In genomic region chr4:117389264-117390054, GRCm38 (mm10) we compare ENCODE assay signal across 13 mouse cellular contexts.
A peak's percentile ranks its signal among the peaks of the same experiment; 100 is the strongest.
DNase-seq lines count a peak whose midpoint lies in the region; ATAC-seq and TF ChIP-seq lines count a peak whose summit lies in the region.
"Had no signal": no experiment of that assay in that cellular context is flagged by ENCODE, and none has a peak within 500 bp of the region (broad histone marks: within the 10 kb centered on the region; RNA-seq: fewer than 3 reads in every experiment).

No protein-coding gene starts in this region.

- H3K36me3 ChIP-seq in intestine, postnatal 0 days (ENCODE audit: control insufficient read depth, insufficient read depth), result no peaks in the 10 kb centered on the region
- H3K36me3 ChIP-seq in intestine, embryonic 16.5 days (ENCODE audit: control insufficient read depth, insufficient read depth, low read length), result no peaks in the 10 kb centered on the region
- H3K36me3 ChIP-seq in midbrain, embryonic 11.5 days (ENCODE audit: control insufficient read depth, insufficient read depth, low read length), result no peaks in the 10 kb centered on the region
- no peaks in the 10 kb centered on the region for H3K36me3 ChIP-seq in midbrain, embryonic 15.5 days (replicated peaks)
- H3K36me3 ChIP-seq in small intestine, adult 2 months (ENCODE audit: control insufficient read depth, insufficient read depth, low read length), result no peaks in the 10 kb centered on the region
- H3K36me3 ChIP-seq: forebrain, embryonic 10.5 days; hindbrain, embryonic 13.5 days had no signal

- no peak overlapping the region for H3K4me3 ChIP-seq in cerebellum, adult 2 months (replicated peaks; ENCODE audit: insufficient read depth, low read depth, low read length)
- H3K4me3 ChIP-seq in intestine, postnatal 0 days (ENCODE audit: low read depth, low read length), result no peak overlapping the region
- no peak overlapping the region for H3K4me3 ChIP-seq in intestine, embryonic 16.5 days (ENCODE audit: low read length)
- no peak overlapping the region for H3K4me3 ChIP-seq in midbrain, embryonic 11.5 days (ENCODE audit: low read depth, low read length)
- H3K4me3 ChIP-seq in midbrain, embryonic 15.5 days, result no peak overlapping the region
- no peak overlapping the region for H3K4me3 ChIP-seq in small intestine, adult 2 months (ENCODE audit: low read depth, low read length)
- H3K4me3 ChIP-seq: forebrain, embryonic 10.5 days; hindbrain, embryonic 13.5 days had no signal

- no peak overlapping the region for H3K27ac ChIP-seq in cerebellum, adult 2 months (ENCODE audit: insufficient read depth, low read length)
- H3K27ac ChIP-seq in intestine, postnatal 0 days (ENCODE audit: low read depth, low read length), result no peak overlapping the region
- no peak overlapping the region for H3K27ac ChIP-seq in intestine, embryonic 16.5 days (ENCODE audit: low read length)
- H3K27ac ChIP-seq in midbrain, embryonic 11.5 days (ENCODE audit: low read depth, low read length), result no peak overlapping the region
- no peak overlapping the region for H3K27ac ChIP-seq in midbrain, embryonic 15.5 days
- no peak overlapping the region for H3K27ac ChIP-seq in small intestine, adult 2 months (ENCODE audit: insufficient read depth, low read depth, low read length)
- H3K27ac ChIP-seq: forebrain, embryonic 10.5 days had no signal

- H3K27me3 ChIP-seq in cerebellum, adult 2 months (ENCODE audit: control insufficient read depth, insufficient read depth, low read length), result no peaks in the 10 kb centered on the region
- peaks cover 14% of the 10 kb centered on the region; the same call in 1 of the 2 replicates for H3K27me3 ChIP-seq in intestine, postnatal 0 days (replicated peaks; ENCODE audit: control insufficient read depth, insufficient read depth, low read length)
- peaks cover 8% of the 10 kb centered on the region; the same call in 1 of the 2 replicates for H3K27me3 ChIP-seq in intestine, embryonic 16.5 days (replicated peaks; ENCODE audit: control insufficient read depth, insufficient read depth, low read length)
- H3K27me3 ChIP-seq in midbrain, embryonic 11.5 days (ENCODE audit: control insufficient read depth, insufficient read depth, low read length), result peaks cover 36% of the 10 kb centered on the region
- H3K27me3 ChIP-seq in midbrain, embryonic 15.5 days (replicated peaks), result peaks cover 47% of the 10 kb centered on the region
- H3K27me3 ChIP-seq in small intestine, adult 2 months (ENCODE audit: control insufficient read depth, insufficient read depth, low read length), result peaks cover 5% of the 10 kb centered on the region; the same call in 1 of the 2 replicates

- no peak for DNase-seq in cerebellum, adult 2 months
- no peak for DNase-seq in cerebellum, adult 8-10 months
- DNase-seq in midbrain, embryonic 11.5 days (ENCODE audit: low spot score, missing footprints), result peak; percentile 81
- DNase-seq in thymus, postnatal 4 days, result no peak
- DNase-seq: gastrocnemius, postnatal 25 days; layer of hippocampus, postnatal 36 days; thymus, adult 2 months had no signal

- peak; percentile 28; the same call in 1 of the 2 replicates for TF ChIP-seq CTCF in cerebellum, adult 2 months (IDR thresholded peaks at IDR 0.05; ENCODE audit: borderline replicate concordance, insufficient read depth, low read depth, low read length)
- peak; percentile 60 for TF ChIP-seq CTCF in intestine, postnatal 0 days (IDR thresholded peaks at IDR 0.05; ENCODE audit: low read depth)
- peak; percentile 25; the same call in 1 of the 2 replicates for TF ChIP-seq CTCF in small intestine, adult 2 months (IDR thresholded peaks at IDR 0.05; ENCODE audit: extremely low read depth, insufficient read length, insufficient replicate concordance, low read depth, low read length)

- ATAC-seq in intestine, postnatal 0 days, result no peak
- ATAC-seq in intestine, embryonic 16.5 days, result no peak
- no peak for ATAC-seq in midbrain, embryonic 11.5 days (ENCODE audit: low FRiP score)
- ATAC-seq in midbrain, embryonic 15.5 days (replicated peaks), result no peak

- no peaks in the 10 kb centered on the region for H3K9me3 ChIP-seq in intestine, postnatal 0 days (ENCODE audit: control insufficient read depth)
- H3K9me3 ChIP-seq in intestine, embryonic 16.5 days (ENCODE audit: control insufficient read depth, low read length), result no peaks in the 10 kb centered on the region
- H3K9me3 ChIP-seq in midbrain, embryonic 11.5 days (ENCODE audit: control insufficient read depth, low read length), result no peaks in the 10 kb centered on the region
- H3K9me3 ChIP-seq in midbrain, embryonic 15.5 days, result no peaks in the 10 kb centered on the region
- H3K9me3 ChIP-seq: forebrain, embryonic 10.5 days; hindbrain, embryonic 13.5 days had no signal

- H3K9ac ChIP-seq in intestine, postnatal 0 days (ENCODE audit: low read depth, low read length), result no peak overlapping the region
- no peak overlapping the region for H3K9ac ChIP-seq in intestine, embryonic 16.5 days (ENCODE audit: low read depth, low read length)
- H3K9ac ChIP-seq in midbrain, embryonic 11.5 days (ENCODE audit: low read length), result no peak overlapping the region
- H3K9ac ChIP-seq in midbrain, embryonic 15.5 days, result no peak overlapping the region
- H3K9ac ChIP-seq: hindbrain, embryonic 13.5 days had no signal

- no peak overlapping the region for H3K4me2 ChIP-seq in intestine, postnatal 0 days (replicated peaks; ENCODE audit: low read depth)
- H3K4me2 ChIP-seq in intestine, embryonic 16.5 days (ENCODE audit: low read depth, low read length), result no peak overlapping the region
- no peak overlapping the region for H3K4me2 ChIP-seq in midbrain, embryonic 11.5 days
- no peak overlapping the region for H3K4me2 ChIP-seq in midbrain, embryonic 15.5 days
- H3K4me2 ChIP-seq: hindbrain, embryonic 13.5 days had no signal

- no peak for TF ChIP-seq POLR2A in cerebellum, adult 2 months (IDR thresholded peaks at IDR 0.05; ENCODE audit: borderline replicate concordance, insufficient read depth, low read length)
- TF ChIP-seq POLR2A in small intestine, adult 2 months (IDR thresholded peaks at IDR 0.05; ENCODE audit: low read depth, low read length), result no peak

- whole genome bisulfite sequencing in cerebellum, adult 2 months, result 61% methylated on average over 14 of the region's 14 CpGs
- 81% methylated on average over 14 of the region's 14 CpGs for WGBS in intestine, postnatal 0 days
- WGBS in intestine, embryonic 16.5 days, result 79% methylated on average over 14 of the region's 14 CpGs
- 82% methylated on average over 14 of the region's 14 CpGs for WGBS in midbrain, embryonic 11.5 days
- 89% methylated on average over 14 of the region's 14 CpGs for WGBS in midbrain, embryonic 15.5 days
- WGBS in small intestine, adult 2 months, result 75% methylated on average over 14 of the region's 14 CpGs

- H3K4me1 ChIP-seq in cerebellum, adult 2 months (ENCODE audit: control insufficient read depth, insufficient read depth, low read length), result no peaks in the 10 kb centered on the region
- no peaks in the 10 kb centered on the region for H3K4me1 ChIP-seq in intestine, postnatal 0 days (replicated peaks; ENCODE audit: control insufficient read depth, insufficient read depth, low read length)
- peaks cover 4% of the 10 kb centered on the region; the same call in 1 of the 2 replicates for H3K4me1 ChIP-seq in intestine, embryonic 16.5 days (ENCODE audit: control insufficient read depth, insufficient read depth, low read length)
- H3K4me1 ChIP-seq in midbrain, embryonic 11.5 days (ENCODE audit: control insufficient read depth, insufficient read depth, low read length), result peaks cover 26% of the 10 kb centered on the region
- peaks cover 25% of the 10 kb centered on the region for H3K4me1 ChIP-seq in midbrain, embryonic 15.5 days
- H3K4me1 ChIP-seq in small intestine, adult 2 months (ENCODE audit: control insufficient read depth, insufficient read depth, insufficient read length, low read length), result no peaks in the 10 kb centered on the region
